Mouse (Mus musculus) liver, postnatal 0 days (tissue): Measurements from ENCODE around the gene Pappa.

Experiments used
- CTCF ChIP-seq: sonication (generic); IDR thresholded peaks from 2 replicates; pipeline ENCODE4 v1.5.1; 2016; ENCODE audit warnings: antibody characterized with exemption, low read depth
- EP300 ChIP-seq: IDR thresholded peaks from 2 replicates; pipeline ENCODE4 v1.6.1; 2016; ENCODE audit warnings: antibody characterized with exemption, low read depth, mild to moderate bottlenecking

DNA sequence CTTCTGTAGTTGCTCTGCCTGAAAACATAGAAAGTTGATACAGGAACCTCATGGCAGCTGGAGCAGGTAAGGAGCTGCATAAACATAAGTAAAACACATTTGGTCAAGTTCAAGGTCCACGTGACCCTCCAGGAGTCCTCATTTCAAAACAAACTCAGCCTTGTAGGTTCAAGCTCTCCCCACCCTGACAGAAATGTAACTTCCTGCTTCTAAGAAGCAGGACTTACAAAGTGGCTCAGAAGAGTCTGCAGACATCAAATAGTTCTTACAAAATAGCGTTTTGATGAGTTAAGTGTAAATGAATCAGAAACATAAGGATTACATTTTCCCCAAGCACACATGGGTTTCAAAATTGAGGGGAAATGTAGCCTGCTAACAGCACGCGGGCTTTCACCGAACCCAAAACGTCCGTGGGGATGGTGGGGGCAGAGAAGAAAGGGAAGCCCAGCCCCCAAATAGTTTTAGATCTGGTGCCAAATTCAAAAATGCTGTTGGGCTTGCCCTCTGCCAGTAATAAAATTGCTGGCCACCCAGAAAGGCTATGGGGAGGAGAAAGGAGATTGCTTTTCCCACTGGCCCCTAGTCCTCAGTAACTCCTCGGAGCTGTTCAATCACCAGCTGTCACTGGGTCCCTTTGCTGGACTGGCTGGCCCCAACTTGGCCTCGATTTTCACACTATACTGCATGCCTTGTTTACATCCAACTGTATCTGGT is 93.8 kb downstream of the Pappa start:
- no peak for TF ChIP-seq CTCF
- no peak for TF ChIP-seq EP300
